Mouse (Mus musculus) ovary, postnatal 10 days (tissue): Measurements from ENCODE around the gene Gm128.

Experiments
- DNase-seq: peaks from one replicate; pipeline ENCODE4 v3.0.0; 2022; ENCODE audit warnings: low spot score

Gene Gm128

DNA sequence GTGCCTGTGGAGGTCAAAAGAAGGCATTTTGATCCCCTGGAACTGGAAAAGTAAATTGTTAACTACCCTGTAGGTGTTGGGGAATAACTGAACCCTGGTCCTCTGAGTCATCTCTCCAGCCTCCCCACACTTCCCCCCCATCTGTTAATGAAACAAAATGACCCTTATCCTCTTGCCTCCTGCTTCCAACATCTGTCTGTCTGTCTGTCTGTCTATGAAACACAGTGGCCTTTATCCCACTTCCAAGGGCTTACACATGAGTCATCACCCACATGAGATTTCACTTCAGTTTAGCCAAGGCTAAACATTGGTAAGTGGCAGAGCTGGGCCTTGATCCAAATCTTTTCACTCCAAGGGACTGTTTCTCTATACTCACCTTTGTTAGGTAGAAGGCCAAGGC, 26.5 kb upstream of the Gm128 start:
- DNase-seq: no peak

DNA sequence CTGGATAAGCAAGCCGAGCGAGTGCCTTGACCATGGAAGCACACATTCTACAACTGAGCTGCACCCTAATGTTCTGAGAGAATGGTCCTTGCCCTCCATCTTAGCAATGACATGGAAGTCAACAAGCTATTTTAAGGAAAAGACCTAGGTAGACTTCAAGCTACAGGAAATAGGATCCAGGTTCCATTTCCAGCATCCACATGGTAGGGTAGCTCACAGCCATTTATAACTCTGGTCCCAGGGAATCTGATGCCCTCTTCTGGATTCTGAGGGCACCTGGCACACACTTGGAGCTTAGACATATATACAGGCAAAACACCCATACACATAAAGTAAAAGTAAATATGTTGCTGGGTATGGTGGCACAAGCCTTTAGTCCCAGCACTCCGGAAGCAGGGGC, 24.7 kb upstream of the Gm128 start:
- no peak for DNase-seq

DNA sequence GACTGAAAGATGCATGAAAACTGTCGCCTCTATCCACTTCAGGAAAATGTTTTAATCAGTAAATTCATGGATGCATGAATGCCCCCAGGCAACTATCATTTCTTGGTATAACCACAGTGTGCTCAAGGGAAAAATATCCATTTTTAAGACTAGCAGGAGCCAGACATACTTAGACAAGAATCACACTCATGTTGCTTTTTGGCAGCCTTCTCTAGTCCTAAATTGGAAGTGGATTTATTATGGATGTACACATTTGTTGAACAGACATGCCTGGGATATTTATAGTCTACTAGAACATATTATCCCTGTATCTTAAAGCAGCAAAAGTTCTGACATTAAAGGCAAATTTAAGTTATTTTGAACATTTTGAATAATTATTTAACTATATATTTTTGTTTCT, 23.3 kb upstream of the Gm128 start:
- DNase-seq: no peak

DNA sequence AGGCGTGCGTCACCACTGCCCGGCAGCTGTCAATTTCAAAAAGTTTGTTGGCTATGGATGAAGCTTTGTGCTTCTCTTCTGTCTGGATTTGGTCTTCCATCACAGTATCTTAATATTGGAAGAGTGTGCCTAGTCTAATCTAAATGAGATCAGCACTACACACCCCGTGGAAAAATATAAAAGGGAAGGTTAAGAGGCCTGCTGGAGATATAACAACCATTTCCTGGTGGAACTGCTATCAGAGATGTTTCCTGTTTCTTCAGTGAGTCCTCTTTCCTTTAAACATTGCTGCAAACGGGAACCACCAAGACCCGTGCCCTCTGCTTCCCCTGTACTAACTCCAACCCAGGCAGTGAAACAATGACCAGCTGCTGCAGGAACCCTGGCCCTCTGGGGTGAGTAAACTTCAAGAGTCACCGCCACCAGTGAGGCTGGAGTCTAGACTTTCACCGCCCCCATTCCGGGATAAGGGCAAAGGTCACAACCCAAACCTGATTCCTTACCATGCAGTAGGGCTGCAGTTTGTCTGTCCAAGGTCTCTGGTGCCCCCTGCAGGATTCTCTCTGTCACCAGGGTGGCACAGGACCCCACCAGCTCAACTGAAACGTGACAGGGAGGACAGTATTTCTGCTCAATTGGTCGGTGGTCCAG, 21.8 kb upstream of the Gm128 start:
- peak; percentile 27 for DNase-seq

DNA sequence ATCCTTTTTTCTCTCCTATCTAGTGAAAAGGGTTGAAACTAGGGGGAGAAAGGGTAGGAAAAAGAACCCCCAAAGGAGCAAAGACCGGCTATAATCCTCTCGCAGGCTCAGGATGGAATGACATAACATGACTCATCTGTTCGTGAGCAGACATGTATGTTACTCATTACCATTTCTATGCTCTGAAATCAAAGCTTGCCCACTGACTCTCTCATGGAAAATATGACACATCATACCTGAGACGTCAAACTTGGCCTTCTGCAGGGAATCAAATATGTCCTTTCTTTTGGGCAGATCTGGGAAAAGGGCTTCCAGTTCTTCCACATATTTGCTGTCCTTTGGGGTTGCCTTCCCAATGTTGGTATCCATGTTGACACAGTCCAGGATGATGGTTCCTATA, 20.6 kb upstream of the Gm128 start:
- DNase-seq: no peak

DNA sequence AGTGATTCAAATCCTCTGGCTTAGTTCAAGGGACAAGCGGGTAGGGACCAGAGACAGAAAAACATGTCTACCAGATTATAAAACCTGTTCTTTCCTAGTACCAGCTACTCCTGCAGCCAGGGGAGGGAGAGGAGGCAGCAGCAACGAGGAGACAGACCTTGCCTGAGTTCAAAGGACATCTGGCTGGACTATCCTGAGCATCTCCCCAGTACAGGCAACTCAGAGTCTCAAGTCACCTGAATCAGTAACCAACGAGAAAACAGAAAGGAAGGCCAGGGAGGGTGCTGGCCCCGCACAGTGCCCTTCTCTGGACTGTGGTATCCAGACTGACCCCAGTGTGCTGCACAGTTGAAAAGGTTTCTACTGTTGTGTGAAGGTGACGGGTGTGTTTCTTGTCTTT, 15.5 kb upstream of the Gm128 start:
- DNase-seq: no peak

DNA sequence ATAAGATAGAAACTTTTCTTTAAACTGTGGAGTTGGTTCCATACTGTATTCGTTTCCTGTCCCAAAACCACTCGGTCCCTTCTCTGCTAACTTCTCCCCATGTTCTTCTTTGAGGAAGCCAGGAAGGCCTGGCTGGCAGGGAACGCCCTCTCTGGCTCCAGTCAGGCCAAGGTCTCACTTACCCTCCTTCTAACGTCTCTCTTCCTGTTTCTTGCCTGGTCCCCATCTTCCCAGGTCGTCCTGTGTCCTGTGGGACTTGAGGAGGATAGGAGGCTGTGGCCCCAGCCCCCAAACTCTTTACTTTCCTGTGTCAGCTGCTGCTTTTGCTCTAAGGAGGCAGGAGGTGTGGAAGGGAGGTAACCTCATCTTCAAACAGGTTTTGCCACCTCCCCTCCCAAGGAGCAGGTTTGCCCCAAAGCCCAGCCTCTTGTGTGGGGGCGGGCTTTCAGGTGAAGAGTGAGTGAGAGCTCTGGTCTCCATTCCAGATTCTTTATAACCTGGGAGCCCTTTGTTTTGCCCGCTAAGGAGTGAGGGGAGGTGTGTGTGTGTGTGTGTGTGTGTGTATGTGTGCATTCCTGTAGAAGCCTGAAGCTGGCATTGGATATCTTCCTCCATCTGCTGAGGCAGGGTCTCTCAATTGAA, 9.5 kb upstream of the Gm128 start, which contains the start of gene Bnipl:
Gene Bnipl (minus strand): TSS at position 411 of the 642 bp plus-strand sequence.
- no peak for DNase-seq

DNA sequence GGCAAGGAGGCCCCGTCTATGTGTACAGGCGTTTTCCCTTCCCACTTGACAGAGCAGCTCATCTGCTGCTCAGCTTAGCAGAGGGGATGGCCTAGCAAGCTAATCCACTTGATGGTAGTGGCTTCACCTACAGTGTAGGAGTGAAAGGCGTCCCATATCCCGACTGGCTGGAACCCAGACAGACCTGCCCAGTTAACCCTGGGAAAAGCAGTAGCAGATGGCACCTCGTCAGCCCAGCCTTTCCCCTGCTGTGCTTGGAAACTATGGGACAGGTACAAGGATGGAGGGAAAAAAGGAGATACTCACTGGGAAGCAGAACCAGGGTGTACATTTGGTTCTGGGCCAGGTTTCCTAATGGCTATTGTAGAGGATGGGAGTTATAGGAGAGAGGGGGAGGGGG, 9.0 kb upstream of the Gm128 start:
- DNase-seq: no peak

DNA sequence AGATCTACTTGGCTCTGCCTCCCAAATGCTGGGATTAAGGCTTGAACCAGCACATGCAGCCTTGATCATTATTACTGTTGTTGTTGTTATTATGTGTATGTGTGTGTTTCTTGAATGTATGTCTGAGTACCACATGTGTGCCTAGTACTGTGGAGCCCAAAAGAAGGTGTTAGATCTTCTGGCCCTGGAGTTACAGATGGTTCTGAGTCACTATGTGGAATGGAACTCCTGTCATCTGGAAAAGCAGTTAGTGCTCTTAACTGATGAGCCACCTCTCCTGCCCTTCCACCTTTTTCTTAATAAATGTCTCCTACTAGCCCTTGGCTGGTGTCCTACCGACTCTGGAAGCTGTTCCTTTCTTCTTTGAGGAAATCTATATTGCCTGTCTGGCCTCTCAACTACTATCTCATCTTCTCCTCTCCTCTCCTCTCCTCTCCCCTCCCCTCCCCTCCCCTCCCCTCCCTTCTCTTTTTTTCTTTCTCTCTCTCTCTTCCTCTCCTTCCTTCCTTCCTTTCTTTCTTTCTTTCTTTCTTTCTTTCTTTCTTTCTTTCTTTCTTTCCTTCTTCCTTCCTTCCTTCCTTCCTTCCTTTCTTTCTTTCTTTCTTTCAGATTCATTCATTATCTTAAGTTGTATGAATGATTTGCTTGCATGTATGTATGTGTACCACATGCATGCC, 6.4 kb upstream of the Gm128 start:
- DNase-seq: no peak

DNA sequence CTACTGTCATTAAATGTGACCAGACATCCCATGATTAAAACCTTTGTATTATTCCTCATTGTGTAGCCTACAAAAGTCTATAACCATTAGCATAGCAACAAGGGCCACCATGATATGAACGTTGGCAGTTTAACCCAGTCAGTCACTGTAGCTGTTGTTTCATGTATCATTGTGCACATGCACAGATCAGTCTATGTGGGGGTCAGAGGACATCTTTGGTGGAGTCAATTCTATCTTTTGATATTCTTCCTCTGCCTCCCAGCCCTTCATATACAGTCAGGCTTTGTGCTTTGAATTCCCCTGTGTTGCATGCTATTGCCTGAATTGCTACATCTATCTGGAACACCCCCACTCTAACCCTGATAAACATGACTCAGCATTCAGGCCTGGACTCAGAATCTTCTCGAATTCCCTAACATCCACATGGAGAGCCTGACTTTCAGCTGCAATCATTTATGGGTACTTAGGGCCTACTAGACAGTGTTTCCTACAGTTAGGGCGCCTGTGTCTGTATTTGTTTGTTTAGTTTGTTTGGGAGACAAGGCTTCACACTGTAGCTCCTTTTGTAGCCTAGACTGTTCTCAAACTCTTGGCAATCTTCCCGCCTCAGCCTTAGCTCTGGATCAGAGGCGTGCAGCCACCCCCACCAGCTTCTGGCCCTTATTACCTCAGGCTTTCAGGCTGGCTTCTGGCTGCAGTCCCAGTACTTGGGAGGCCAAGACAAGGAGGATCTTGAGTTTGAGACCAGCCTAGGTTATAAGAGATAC, 5.2 kb upstream of the Gm128 start:
- no peak for DNase-seq

DNA sequence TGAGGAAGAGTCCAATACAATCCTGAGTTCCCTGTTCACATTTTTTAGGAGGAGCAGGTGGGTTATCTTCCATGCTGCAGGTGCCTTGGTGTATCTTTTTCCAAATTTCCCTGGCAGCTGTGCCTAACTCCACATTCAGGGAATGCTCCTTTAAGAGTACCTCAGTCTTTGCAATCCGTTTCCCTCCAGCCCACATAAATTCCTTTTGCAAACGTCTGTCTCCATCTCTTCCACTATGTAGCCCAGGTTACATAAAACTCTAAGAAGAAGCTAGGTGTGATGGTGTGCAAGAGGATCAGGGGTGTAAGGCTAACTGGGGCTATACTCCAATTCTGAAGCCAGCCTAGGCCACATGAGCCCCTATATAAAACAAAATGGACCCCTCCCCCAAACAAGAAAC, 1.7 kb upstream of the Gm128 start:
- DNase-seq: no peak

DNA sequence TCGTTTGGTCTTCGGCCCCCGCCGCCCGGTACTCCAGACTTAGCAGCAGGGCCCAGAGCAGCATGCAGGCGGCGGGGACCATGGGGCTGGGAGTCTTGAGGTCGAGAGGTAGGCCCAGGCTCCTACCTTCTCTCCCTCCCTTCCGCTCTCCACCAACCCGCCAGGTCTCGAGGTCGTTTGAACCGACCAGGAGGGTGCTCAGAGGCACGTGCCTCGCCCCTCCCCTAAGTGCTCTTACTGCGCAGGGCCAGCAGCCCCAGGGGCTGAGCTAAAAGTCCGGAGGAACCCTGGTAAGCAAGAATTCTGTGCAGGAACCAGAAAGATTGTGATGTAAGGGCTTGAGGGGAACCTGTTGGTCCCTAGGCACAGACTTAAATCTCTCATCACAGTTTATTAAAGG, 498 bp downstream of the Gm128 start:
- DNase-seq: no peak

DNA sequence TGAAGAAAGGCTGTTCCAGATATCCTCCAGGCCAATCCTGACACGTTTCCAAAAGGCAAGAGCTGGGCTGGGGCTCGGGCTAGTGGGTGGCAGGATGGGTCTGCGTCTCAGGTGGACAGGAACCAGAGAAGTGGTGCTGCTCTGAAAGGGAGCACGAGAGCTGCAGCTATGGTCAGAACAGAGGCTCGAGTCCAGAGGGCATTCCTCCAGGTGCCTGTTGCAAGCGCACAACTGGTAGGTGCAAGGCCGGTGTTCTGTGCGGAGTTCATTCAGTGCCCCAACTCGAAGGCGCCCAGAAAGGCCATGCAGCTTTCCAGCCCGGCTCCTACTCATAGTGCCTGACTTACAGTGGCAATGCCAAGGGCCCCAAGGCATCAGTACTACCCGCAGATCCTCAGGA, 1.4 kb downstream of the Gm128 start:
- DNase-seq: no peak

DNA sequence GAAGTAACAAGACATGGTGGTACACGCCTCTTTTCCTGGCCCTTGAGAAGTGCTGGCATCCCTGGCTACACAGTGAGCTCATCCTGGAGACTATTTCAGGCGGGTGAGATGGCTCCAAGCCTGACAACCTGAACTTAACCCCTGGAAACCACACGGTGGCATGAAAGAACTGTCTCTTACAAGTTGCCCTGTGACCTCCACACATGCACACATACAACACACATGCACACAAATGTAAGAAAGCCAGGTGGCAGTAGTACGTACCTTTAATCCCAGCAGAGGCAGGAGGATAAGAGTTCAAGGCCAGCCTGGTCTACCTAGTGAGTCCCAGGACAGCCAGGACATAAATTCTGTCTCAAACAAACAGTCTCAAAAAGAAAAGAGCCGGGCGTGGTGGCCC, 2.4 kb downstream of the Gm128 start:
- no peak for DNase-seq

DNA sequence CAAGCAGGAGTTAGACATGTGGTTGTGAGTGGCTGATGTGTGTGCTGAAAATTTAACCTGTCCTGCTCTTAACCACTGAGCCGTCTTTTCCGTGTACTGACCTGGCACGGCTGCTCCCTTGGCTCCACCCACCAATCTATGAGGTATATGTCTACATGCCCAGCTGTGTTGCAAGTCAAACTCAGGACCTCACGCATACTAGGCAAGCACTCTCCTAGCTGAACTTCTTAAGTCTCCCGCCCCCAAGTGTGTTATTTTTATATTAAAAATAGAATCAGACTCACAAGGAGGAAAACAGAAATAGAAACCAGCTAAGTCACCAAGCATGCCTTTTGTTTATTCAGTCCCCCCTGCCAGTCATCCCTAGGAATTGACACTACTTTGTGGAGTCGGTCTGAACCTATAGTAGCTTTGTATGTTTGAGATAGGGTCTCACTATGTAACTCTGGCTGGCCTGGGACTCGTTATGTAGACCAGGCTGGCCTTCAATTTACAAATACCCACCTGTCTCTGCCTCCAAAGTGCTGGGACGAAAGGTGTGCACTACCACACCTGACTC, 3.8 kb downstream of the Gm128 start:
- no peak for DNase-seq

DNA sequence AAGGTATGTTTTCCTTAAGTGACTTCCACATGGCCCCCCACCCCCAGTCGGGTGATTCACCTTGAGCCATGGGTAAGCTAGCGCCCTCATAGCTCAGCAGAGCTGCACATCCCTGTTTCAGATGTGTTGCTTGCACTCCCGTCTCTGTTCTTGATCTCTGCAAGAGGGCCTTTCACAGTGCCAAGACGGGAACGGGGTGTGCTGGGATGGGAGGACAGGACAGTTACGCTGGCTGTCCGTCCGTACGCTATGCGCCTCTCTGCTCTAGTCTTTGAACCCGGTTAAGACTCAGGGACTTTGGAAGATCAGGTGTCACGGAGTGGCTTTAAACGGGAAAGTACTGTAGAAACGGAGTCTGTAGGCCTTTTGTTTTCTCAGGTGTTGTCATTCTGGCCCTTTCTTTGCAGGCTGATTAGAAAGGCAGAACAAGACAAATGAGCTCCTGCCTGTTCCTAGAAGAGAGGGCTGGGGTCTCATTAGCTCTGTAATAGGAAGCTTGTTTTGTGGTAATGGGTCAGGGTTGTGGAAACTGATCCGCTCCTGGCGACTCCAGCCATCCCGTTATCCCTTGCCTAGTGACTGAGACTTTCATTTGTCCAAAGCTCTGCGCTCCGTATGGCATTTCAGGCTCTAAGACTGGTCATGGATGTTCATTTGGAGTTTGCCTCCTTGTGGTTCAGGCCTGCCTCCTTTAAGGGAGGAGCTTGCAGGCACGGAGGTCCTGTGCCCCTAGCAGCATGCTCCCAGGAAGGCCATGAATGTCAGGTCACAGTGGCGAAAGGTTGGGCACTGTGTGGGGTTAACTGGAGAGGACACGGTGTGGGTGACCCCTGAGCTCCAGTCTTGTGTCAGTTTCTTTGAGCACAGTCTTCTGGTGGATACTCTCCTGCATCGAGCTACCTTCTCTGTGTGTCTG, 5.8 kb downstream of the Gm128 start:
- DNase-seq: no peak

DNA sequence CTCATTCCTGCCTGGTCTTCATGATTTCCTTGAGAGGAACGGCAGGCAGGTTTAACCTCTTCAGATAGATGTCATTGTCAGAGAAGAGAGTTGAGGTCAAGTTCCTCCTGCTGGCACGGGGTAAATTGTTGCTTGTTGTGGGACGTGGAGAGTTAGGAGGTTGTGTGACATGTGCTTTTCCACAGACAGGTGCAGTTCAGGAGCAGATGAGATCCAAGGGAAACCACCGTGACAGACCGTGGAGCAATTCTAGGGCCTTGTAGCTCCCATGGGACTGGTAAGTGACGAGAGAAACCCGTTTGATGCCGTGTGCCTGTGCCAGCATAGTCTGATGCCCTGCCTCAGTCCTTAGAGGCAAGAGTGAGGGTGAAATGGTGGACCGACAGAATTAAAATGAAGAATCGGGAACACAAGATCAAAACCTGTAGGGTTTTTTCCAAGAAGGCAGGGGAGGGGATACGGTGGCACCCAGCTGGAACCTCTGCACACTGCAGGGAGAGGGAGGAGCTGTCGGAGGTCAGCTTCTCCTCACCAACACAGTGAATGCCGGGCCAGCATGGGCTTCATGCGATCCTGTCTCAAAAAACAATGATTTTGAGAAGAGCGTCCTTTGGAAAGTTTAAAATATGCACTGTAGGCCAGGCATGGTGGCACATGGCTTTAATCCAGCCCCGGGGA, 8.0 kb downstream of the Gm128 start:
- no peak for DNase-seq

DNA sequence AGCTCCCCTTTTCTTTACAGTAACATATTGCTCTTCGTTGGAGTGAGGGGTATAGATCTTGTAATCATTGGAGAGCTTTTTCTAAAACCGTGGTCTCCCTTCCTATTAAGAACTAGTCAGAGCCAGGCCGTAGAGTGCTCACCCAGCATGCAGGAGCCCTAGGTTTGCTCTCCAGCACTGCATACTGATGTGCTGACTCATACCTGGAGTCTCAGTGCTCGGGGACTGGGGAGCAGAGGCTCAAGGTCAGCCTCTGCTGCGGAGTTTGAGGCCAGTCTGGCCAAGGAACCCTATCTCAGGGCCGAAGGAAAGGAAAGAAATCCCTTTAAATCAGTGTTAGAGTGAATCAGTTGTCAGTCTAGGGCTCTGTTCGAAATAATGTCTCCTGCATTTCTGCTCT, 8.6 kb downstream of the Gm128 start:
- DNase-seq: no peak

DNA sequence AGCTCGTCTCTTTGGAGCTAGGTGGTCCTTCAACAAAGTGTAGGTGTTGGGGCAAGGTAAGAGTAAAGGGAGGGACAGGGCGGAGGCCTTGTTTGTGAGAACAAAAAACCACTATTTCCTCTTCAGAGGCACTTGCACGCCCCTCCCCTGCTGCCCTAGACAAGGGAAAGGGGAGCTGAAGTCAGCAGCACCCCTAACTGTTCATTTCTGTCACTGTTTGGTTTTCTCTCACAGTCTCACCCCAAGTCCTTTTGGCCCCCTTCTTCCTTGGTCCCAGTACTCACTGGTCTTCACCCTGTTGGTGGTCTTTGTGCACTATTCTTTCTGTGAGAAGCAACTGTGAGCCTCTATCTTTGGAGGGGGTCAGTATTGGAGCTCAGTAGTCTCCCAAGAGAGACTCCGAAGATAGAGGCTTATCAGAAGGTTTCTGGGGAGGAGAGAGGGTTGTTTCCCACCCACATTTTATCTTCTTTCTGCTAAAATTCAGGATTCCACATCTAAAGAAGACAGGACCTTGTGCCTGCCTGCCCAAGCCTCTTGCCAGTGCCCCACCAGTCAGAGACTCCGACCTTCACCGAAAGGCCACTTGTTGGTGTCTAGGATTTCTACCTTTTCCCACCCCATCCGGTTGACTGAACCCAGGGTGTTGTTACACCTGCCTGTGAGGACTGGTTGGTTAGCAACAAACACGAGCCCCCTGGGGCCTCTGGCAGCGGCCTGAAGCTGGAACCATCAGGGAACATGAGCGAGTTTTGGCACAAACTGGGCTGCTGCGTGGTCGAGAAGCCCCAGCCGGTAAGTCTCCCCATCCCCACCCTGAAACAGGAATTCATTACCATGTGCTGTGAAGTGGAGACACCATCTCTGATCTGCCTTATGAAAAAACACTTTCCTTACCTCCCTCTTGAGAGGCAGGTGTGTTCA, 9.8 kb downstream of the Gm128 start, which contains the start of gene Mllt11:
Gene Mllt11 (minus strand): TSS at position 874 of the 924 bp plus-strand sequence.
- no peak for DNase-seq
